Mouse (Mus musculus): ENCODE measurements around the gene Gm6309.
A peak's percentile ranks its signal among the peaks of the same experiment; 100 is the strongest.
"Not testable (repeated sequence)": the region's sequence is repeated elsewhere in the genome, so short reads cannot be mapped to it uniquely, and the experiment has no call there.

GRCm38 (mm10) chr5:146187441-146187840 lies 16.9 kb upstream of the Gm6309 start:
- peak; percentile 84 for TF ChIP-seq CTCF (IDR thresholded peaks at IDR 0.05; ENCODE audit: low read depth)
- not testable (repeated sequence) for TF ChIP-seq EP300 (IDR thresholded peaks at IDR 0.05; ENCODE audit: low read depth)

Measured in heart, postnatal 0 days (tissue).